Mouse (Mus musculus) myocyte (in vitro differentiated cells): Measurements from ENCODE around the gene Tmem247. TPM values are rescaled to one million over a fixed set of nuclear protein-coding genes. Genes with fewer than 3 reads are reported as not detected.

ENCODE experiments used
- H3K27me3 ChIP-seq: one replicate; pipeline ENCODE4 v1.6.1; 2011; ENCODE audit not compliant: control insufficient read depth, insufficient read depth, insufficient read length
- H3K36me3 ChIP-seq: one replicate; pipeline ENCODE4 v1.6.1; 2011; ENCODE audit not compliant: control insufficient read depth, insufficient read depth
- H3K4me2 ChIP-seq: one replicate; pipeline ENCODE4 v1.6.1; 2011; ENCODE audit warnings: low read depth, control low read depth
- H3K4me3 ChIP-seq: one replicate; pipeline ENCODE4 v1.5.1; 2011; ENCODE audit warnings: mild to moderate bottlenecking, control low read depth, moderate library complexity
- H3K79me2 ChIP-seq: one replicate; pipeline ENCODE4 v1.6.1; 2011; ENCODE audit not compliant: control insufficient read depth, insufficient read depth
- H3ac ChIP-seq: one replicate; pipeline ENCODE4 v1.6.1; 2011; ENCODE audit not compliant: control insufficient read depth, insufficient read length
- CEBPB ChIP-seq: IDR thresholded peaks from 2 replicates; pipeline ENCODE4 v1.6.1; 2011; ENCODE audit warnings: mild to moderate bottlenecking, moderate library complexity; ENCODE audit not compliant: poor library complexity, insufficient read depth, severe bottlenecking
- E2F4 ChIP-seq: IDR thresholded peaks from one replicate; pipeline ENCODE4 v1.6.1; 2011; ENCODE audit warnings: mild to moderate bottlenecking, control low read depth, moderate library complexity; ENCODE audit not compliant: insufficient read depth
- MAX ChIP-seq: IDR thresholded peaks from one replicate; pipeline ENCODE4 v1.6.1; 2011; ENCODE audit warnings: low read depth, mild to moderate bottlenecking, control low read depth
- MYOD1 ChIP-seq, 3 experiments: IDR thresholded peaks; one replicate each; pipeline ENCODE4 v1.6.1; 2011; ENCODE audit warnings: control low read depth in 2 of 3, low read depth in 2 of 3, mild to moderate bottlenecking in 2 of 3, moderate library complexity in 1 of 3; ENCODE audit not compliant: insufficient read length in 2 of 3, control insufficient read depth in 1 of 3
- MYOG ChIP-seq, 3 experiments: IDR thresholded peaks; one replicate each; pipeline ENCODE4 v1.6.1; 2011; ENCODE audit warnings: control low read depth in 2 of 3, low read depth in 2 of 3, mild to moderate bottlenecking in 2 of 3; ENCODE audit not compliant: insufficient read length in 2 of 3, control insufficient read depth in 1 of 3, insufficient read depth in 1 of 3
- POLR2A ChIP-seq: IDR thresholded peaks from one replicate; pipeline ENCODE4 v1.6.1; 2011; ENCODE audit warnings: low read depth, mild to moderate bottlenecking, control low read depth, moderate library complexity; ENCODE audit not compliant: insufficient read length
- POLR2AphosphoS2 ChIP-seq: IDR thresholded peaks from one replicate; pipeline ENCODE4 v1.6.1; 2011; ENCODE audit warnings: low read depth, control low read depth; ENCODE audit not compliant: insufficient read length
- REST ChIP-seq: IDR thresholded peaks from one replicate; pipeline ENCODE4 v1.6.1; 2011; ENCODE audit warnings: mild to moderate bottlenecking, control low read depth, moderate library complexity; ENCODE audit not compliant: insufficient read depth, insufficient read length
- SRF ChIP-seq: IDR thresholded peaks from one replicate; pipeline ENCODE4 v1.6.1; 2011; ENCODE audit warnings: low read depth; ENCODE audit not compliant: control insufficient read depth, insufficient read length
- TCF12 ChIP-seq: IDR thresholded peaks from one replicate; pipeline ENCODE4 v1.6.1; 2011; ENCODE audit warnings: mild to moderate bottlenecking, control low read depth; ENCODE audit not compliant: poor library complexity, insufficient read depth, severe bottlenecking
- USF1 ChIP-seq: IDR thresholded peaks from one replicate; pipeline ENCODE4 v1.6.1; 2011; ENCODE audit warnings: low read depth, mild to moderate bottlenecking, control low read depth, moderate library complexity
- polyA plus RNA-seq: library from polyadenylated mRNA; unstranded; fragments of >200 nt; fragmentation: generic; extraction: Trizol; gene quantifications from one replicate; pipeline ENCODE4 v1.2.1, GENCODE M21; 2012; ENCODE audit warnings: missing spikeins

The Tmem247 gene
- polyA plus RNA-seq, 1 experiment = not detected

GRCm38 (mm10) chr17:86880056-86880455 lies 37.1 kb upstream of the Tmem247 start:
- Histone ChIP-seq H3K36me3 (no peaks in the 10 kb centered on the region), H3K4me3 (no peak overlapping the region), H3K79me2 (no peaks in the 10 kb centered on the region), H3K4me2 (no peak overlapping the region), H3ac (no peak overlapping the region), H3K27me3 (peaks cover 4% of the 10 kb centered on the region)
- TF ChIP-seq TCF12 (no peak), POLR2A (no peak)

GRCm38 (mm10) chr17:86880461-86881044 lies 36.6 kb upstream of the Tmem247 start:
- H3ac ChIP-seq = no peak overlapping the region
- no peak overlapping the region for H3K4me2 ChIP-seq
- H3K79me2 ChIP-seq = no peaks in the 10 kb centered on the region
- no peaks in the 10 kb centered on the region for H3K36me3 ChIP-seq
- no peak overlapping the region for H3K4me3 ChIP-seq
- peaks cover 4% of the 10 kb centered on the region for H3K27me3 ChIP-seq
- no peak for TF ChIP-seq REST
- TF ChIP-seq POLR2AphosphoS2 = no peak
- no peak for TF ChIP-seq MYOG (IDR thresholded peaks at IDR 0.05; ENCODE audit: control insufficient read depth in 1 of 3, insufficient read depth in 1 of 3, insufficient read length in 2 of 3, low read depth in 2 of 3)
- no peak for TF ChIP-seq E2F4

- no peak overlapping the region for H3K4me3 ChIP-seq
- H3K27me3 ChIP-seq = peaks cover 5% of the 10 kb centered on the region
- no peak overlapping the region for H3ac ChIP-seq
- no peak overlapping the region for H3K4me2 ChIP-seq
- no peaks in the 10 kb centered on the region for H3K36me3 ChIP-seq
- H3K79me2 ChIP-seq = no peaks in the 10 kb centered on the region
- TF ChIP-seq SRF (no peak), MAX (no peak), CEBPB (no peak)
These were observed 22.0 kb upstream of the Tmem247 start for GRCm38 (mm10) chr17:86895191-86895590.

GRCm38 (mm10) chr17:86897486-86898165 lies 19.5 kb upstream of the Tmem247 start:
- Histone ChIP-seq H3K36me3 (no peaks in the 10 kb centered on the region), H3K27me3 (peaks cover 5% of the 10 kb centered on the region), H3K4me2 (no peak overlapping the region), H3K4me3 (no peak overlapping the region), H3ac (no peak overlapping the region), H3K79me2 (no peaks in the 10 kb centered on the region)
- TF ChIP-seq SRF (no peak), MYOD1 (IDR thresholded peaks at IDR 0.05; ENCODE audit: control insufficient read depth in 1 of 3, insufficient read length in 2 of 3, low read depth in 2 of 3) (no peak), E2F4 (no peak), TCF12 (no peak), POLR2A (no peak), MAX (no peak), USF1 (no peak), MYOG (IDR thresholded peaks at IDR 0.05; ENCODE audit: control insufficient read depth in 1 of 3, insufficient read depth in 1 of 3, insufficient read length in 2 of 3, low read depth in 2 of 3) (no peak)

- Histone ChIP-seq H3ac (no peak overlapping the region), H3K36me3 (no peaks in the 10 kb centered on the region), H3K79me2 (no peaks in the 10 kb centered on the region), H3K4me3 (no peak overlapping the region), H3K27me3 (no peaks in the 10 kb centered on the region), H3K4me2 (no peak overlapping the region)
- TF ChIP-seq REST (no peak), TCF12 (no peak), MYOG (IDR thresholded peaks at IDR 0.05; ENCODE audit: control insufficient read depth in 1 of 3, insufficient read depth in 1 of 3, insufficient read length in 2 of 3, low read depth in 2 of 3) (no peak), SRF (no peak)
These were observed 17.3 kb upstream of the Tmem247 start for GRCm38 (mm10) chr17:86899821-86900220.

- H3K4me3 ChIP-seq = no peak overlapping the region
These were observed 16.6 kb upstream of the Tmem247 start for GRCm38 (mm10) chr17:86900564-86900963.

More at GRCm38 (mm10) chr17:86900564-86900963, 16.6 kb upstream of the Tmem247 start:
- H3K27me3 ChIP-seq = no peaks in the 10 kb centered on the region
- no peaks in the 10 kb centered on the region for H3K79me2 ChIP-seq
- H3ac ChIP-seq = no peak overlapping the region
- H3K4me2 ChIP-seq = no peak overlapping the region
- no peaks in the 10 kb centered on the region for H3K36me3 ChIP-seq
- TF ChIP-seq CEBPB = no peak
- no peak for TF ChIP-seq POLR2AphosphoS2
- no peak for TF ChIP-seq MAX
- no peak for TF ChIP-seq USF1
